Mouse (Mus musculus) forebrain, embryonic 14.5 days (tissue): ENCODE measurements at regions not wholly inside any gene's neighbourhood (a gene's known extent, or its start where the extent isn't known, plus 50 kb on each side); places are given as distances from the start of the nearest gene placed in this dataset.
A peak's percentile ranks its signal among the peaks of the same experiment; 100 is the strongest.
"Not testable (repeated sequence)": the region's sequence is repeated elsewhere in the genome, so short reads cannot be mapped to it uniquely, and the experiment has no call there.

Experiments used
- ATAC-seq: fragments of 200-750 bp; cut with Nextera tagmentation; 2 replicates; pipeline ENCODE4 v1.8.0; 2017; ENCODE audit warnings: mild to moderate bottlenecking, moderate library complexity
- DNase-seq: peaks from one replicate; pipeline ENCODE4 v3.0.0-alpha.2; 2015; ENCODE audit warnings: low spot score
- H3K27ac ChIP-seq: fragments of 300-500 bp; sonication (generic); 2 replicates; pipeline ENCODE4 v1.5.1; 2014; ENCODE audit warnings: low read depth, mild to moderate bottlenecking, control low read depth, low read length, moderate library complexity
- H3K27me3 ChIP-seq: fragments of 300-500 bp; sonication (generic); replicated peaks from 2 replicates; pipeline ENCODE4 v1.6.1; 2014; ENCODE audit warnings: low read length, control low read depth, mixed read lengths; ENCODE audit not compliant: control insufficient read depth, insufficient read depth
- H3K36me3 ChIP-seq: fragments of 300-500 bp; sonication (generic); 2 replicates; pipeline ENCODE4 v1.6.1; 2014; ENCODE audit warnings: low read length, control low read depth; ENCODE audit not compliant: control insufficient read depth, insufficient read depth
- H3K4me1 ChIP-seq: fragments of 300-500 bp; sonication (generic); 2 replicates; pipeline ENCODE4 v1.6.1; 2014; ENCODE audit warnings: antibody characterized with exemption, low read length, control low read depth; ENCODE audit not compliant: control insufficient read depth, insufficient read depth
- H3K4me2 ChIP-seq: fragments of 300-500 bp; sonication (generic); 2 replicates; pipeline ENCODE4 v1.6.1; 2014; ENCODE audit warnings: mild to moderate bottlenecking, control low read depth, low read length
- H3K4me3 ChIP-seq: fragments of 300-500 bp; sonication (generic); 2 replicates; pipeline ENCODE4 v1.5.1; 2014; ENCODE audit warnings: low read depth, low read length, control low read depth
- H3K9ac ChIP-seq: fragments of 300-500 bp; sonication (generic); 2 replicates; pipeline ENCODE4 v1.6.1; 2014; ENCODE audit warnings: mild to moderate bottlenecking, low read length, control low read depth, moderate library complexity
- H3K9me3 ChIP-seq: fragments of 300-500 bp; sonication (generic); replicated peaks from 2 replicates; pipeline ENCODE4 v1.6.1; 2016; ENCODE audit warnings: low read length, control low read depth, mixed read lengths; ENCODE audit not compliant: control insufficient read depth
- WGBS: fragments of 180-500 bp; shearing (Covaris S2); extraction: QIAGEN DNeasy Blood & Tissue Kit; methylation state at CpG from one replicate; pipeline ENCODE4 v1.1.7; 2014; 5-methylcytosine and 5-hydroxymethylcytosine counted together

GRCm38 (mm10) chr15:44851346-44852064 lies 4717.3 kb downstream of the 9330182O14Rik start:
- Histone ChIP-seq H3K4me1 (no peaks in the 10 kb centered on the region), H3K27ac (no peak overlapping the region), H3K9me3 (no peaks in the 10 kb centered on the region), H3K4me3 (no peak overlapping the region), H3K4me2 (no peak overlapping the region), H3K36me3 (no peaks in the 10 kb centered on the region), H3K9ac (no peak overlapping the region), H3K27me3 (no peaks in the 10 kb centered on the region)
- 6% methylated on average over 5 of the region's 5 CpGs for WGBS
- ATAC-seq (peak; percentile 78), DNase-seq (peak; percentile 76)

GRCm38 (mm10) chr15:44857080-44857479 lies 4722.9 kb downstream of the 9330182O14Rik start:
- no peak overlapping the region for H3K27ac ChIP-seq
- no peak for ATAC-seq
- no peaks in the 10 kb centered on the region for H3K36me3 ChIP-seq
- H3K4me1 ChIP-seq = no peaks in the 10 kb centered on the region
- DNase-seq = no peak
- WGBS = 31% methylated on average over 1 of the region's 1 CpGs
- H3K9ac ChIP-seq = no peak overlapping the region
- H3K27me3 ChIP-seq = no peaks in the 10 kb centered on the region
- no peak overlapping the region for H3K4me3 ChIP-seq
- no peaks in the 10 kb centered on the region for H3K9me3 ChIP-seq
- H3K4me2 ChIP-seq = no peak overlapping the region

- no peak overlapping the region for H3K4me3 ChIP-seq
- no peak overlapping the region for H3K4me2 ChIP-seq
- H3K27ac ChIP-seq = no peak overlapping the region
- DNase-seq (no peak), ATAC-seq (no peak)
- H3K36me3 ChIP-seq = no peaks in the 10 kb centered on the region
- H3K4me1 ChIP-seq = no peaks in the 10 kb centered on the region
- no peaks in the 10 kb centered on the region for H3K9me3 ChIP-seq
- 45% methylated on average over 3 of the region's 3 CpGs for WGBS
- H3K9ac ChIP-seq = no peak overlapping the region
- H3K27me3 ChIP-seq = no peaks in the 10 kb centered on the region
These were observed 4725.2 kb downstream of the 9330182O14Rik start for GRCm38 (mm10) chr15:44859369-44859768.

GRCm38 (mm10) chr15:44860204-44860806 lies 4726.1 kb downstream of the 9330182O14Rik start:
- no peaks in the 10 kb centered on the region for H3K4me1 ChIP-seq
- no peaks in the 10 kb centered on the region for H3K27me3 ChIP-seq
- H3K27ac ChIP-seq = no peak overlapping the region
- WGBS = 46% methylated on average over 1 of the region's 1 CpGs
- DNase-seq = peak; percentile 71
- H3K9ac ChIP-seq = no peak overlapping the region
- no peak overlapping the region for H3K4me3 ChIP-seq
- no peaks in the 10 kb centered on the region for H3K36me3 ChIP-seq
- H3K9me3 ChIP-seq = no peaks in the 10 kb centered on the region
- H3K4me2 ChIP-seq = no peak overlapping the region
- ATAC-seq = peak; percentile 80

- Histone ChIP-seq H3K4me2 (no peak overlapping the region), H3K27me3 (no peaks in the 10 kb centered on the region), H3K9ac (no peak overlapping the region), H3K4me3 (no peak overlapping the region), H3K9me3 (no peaks in the 10 kb centered on the region), H3K27ac (no peak overlapping the region), H3K36me3 (no peaks in the 10 kb centered on the region), H3K4me1 (no peaks in the 10 kb centered on the region)
- ATAC-seq = no peak
- DNase-seq = no peak
- WGBS = 63% methylated on average over 3 of the region's 3 CpGs
These were observed 4734.4 kb downstream of the 9330182O14Rik start for GRCm38 (mm10) chr15:44868537-44868936.

GRCm38 (mm10) chr15:44869023-44869422 lies 4734.9 kb downstream of the 9330182O14Rik start:
- Histone ChIP-seq H3K36me3 (no peaks in the 10 kb centered on the region), H3K4me2 (no peak overlapping the region), H3K27ac (no peak overlapping the region), H3K4me3 (no peak overlapping the region), H3K4me1 (no peaks in the 10 kb centered on the region), H3K9ac (no peak overlapping the region), H3K27me3 (no peaks in the 10 kb centered on the region), H3K9me3 (no peaks in the 10 kb centered on the region)
- ATAC-seq = no peak
- 75% methylated on average over 4 of the region's 4 CpGs for WGBS
- no peak for DNase-seq

GRCm38 (mm10) chr15:44869672-44870071 lies 4735.5 kb downstream of the 9330182O14Rik start:
- 81% methylated on average over 2 of the region's 2 CpGs for WGBS
- no peaks in the 10 kb centered on the region for H3K9me3 ChIP-seq
- ATAC-seq (no peak), DNase-seq (no peak)
- no peak overlapping the region for H3K27ac ChIP-seq
- H3K4me3 ChIP-seq = no peak overlapping the region
- no peaks in the 10 kb centered on the region for H3K36me3 ChIP-seq
- H3K27me3 ChIP-seq = no peaks in the 10 kb centered on the region
- no peak overlapping the region for H3K9ac ChIP-seq
- no peak overlapping the region for H3K4me2 ChIP-seq
- no peaks in the 10 kb centered on the region for H3K4me1 ChIP-seq

GRCm38 (mm10) chr15:44870934-44871333 lies 4736.8 kb downstream of the 9330182O14Rik start:
- not testable (repeated sequence) for H3K27ac ChIP-seq, DNase-seq, H3K36me3 ChIP-seq, H3K9ac ChIP-seq, H3K4me3 ChIP-seq, ATAC-seq, H3K4me2 ChIP-seq, H3K9me3 ChIP-seq, H3K27me3 ChIP-seq, H3K4me1 ChIP-seq
- 97% methylated on average over 2 of the region's 3 CpGs for WGBS

- DNase-seq (no peak), ATAC-seq (no peak)
- no peaks in the 10 kb centered on the region for H3K9me3 ChIP-seq
- no peaks in the 10 kb centered on the region for H3K27me3 ChIP-seq
- H3K4me2 ChIP-seq = no peak overlapping the region
- no peak overlapping the region for H3K9ac ChIP-seq
- H3K36me3 ChIP-seq = no peaks in the 10 kb centered on the region
- no peaks in the 10 kb centered on the region for H3K4me1 ChIP-seq
- no peak overlapping the region for H3K27ac ChIP-seq
- 85% methylated on average over 4 of the region's 4 CpGs for WGBS
- H3K4me3 ChIP-seq = no peak overlapping the region
These were observed 4748.1 kb downstream of the 9330182O14Rik start for GRCm38 (mm10) chr15:44882219-44882618.
